Mouse (Mus musculus): ENCODE measurements around the gene Gm13278. TPM values are rescaled to one million over a fixed set of nuclear protein-coding genes. Genes with fewer than 3 reads are reported as not detected.
"Not testable (repeated sequence)": the region's sequence is repeated elsewhere in the genome, so short reads cannot be mapped to it uniquely, and the experiment has no call there.

Gene Gm13278
- polyA plus RNA-seq, 1 experiment from 2014 or later = not detected

- not testable (repeated sequence) for H3K4me3 ChIP-seq (ENCODE audit: low read depth, low read length); H3K9me3 ChIP-seq (ENCODE audit: control insufficient read depth, low read depth, low read length); H3K36me3 ChIP-seq (ENCODE audit: control insufficient read depth, insufficient read depth, low read length); H3K4me2 ChIP-seq (replicated peaks; ENCODE audit: low read depth, low read length); ATAC-seq (ENCODE audit: insufficient number of reproducible peaks, insufficient read depth, low FRiP score, low read depth); H3K9ac ChIP-seq (replicated peaks; ENCODE audit: low read depth, low read length); H3K4me1 ChIP-seq (ENCODE audit: control insufficient read depth, insufficient read depth, low read length); H3K27me3 ChIP-seq (ENCODE audit: control insufficient read depth, insufficient read depth, low read length); H3K27ac ChIP-seq (ENCODE audit: low read length)
- WGBS = no CpG with 5 or more reads among the region's 29 CpGs
Observed at GRCm38 (mm10) chr4:88802954-88803353, 11.6 kb downstream of the Gm13278 start, which contains the start of gene Gm13287. Gene Gm13287 (plus strand): TSS chr4:88803254.

- no CpG with 5 or more reads among the region's 8 CpGs for WGBS
- not testable (repeated sequence) for H3K9me3 ChIP-seq (ENCODE audit: control insufficient read depth, low read depth, low read length); H3K36me3 ChIP-seq (ENCODE audit: control insufficient read depth, insufficient read depth, low read length); H3K27ac ChIP-seq (ENCODE audit: low read length); H3K4me2 ChIP-seq (replicated peaks; ENCODE audit: low read depth, low read length); H3K4me1 ChIP-seq (ENCODE audit: control insufficient read depth, insufficient read depth, low read length); H3K9ac ChIP-seq (replicated peaks; ENCODE audit: low read depth, low read length); ATAC-seq (ENCODE audit: insufficient number of reproducible peaks, insufficient read depth, low FRiP score, low read depth); H3K27me3 ChIP-seq (ENCODE audit: control insufficient read depth, insufficient read depth, low read length); H3K4me3 ChIP-seq (ENCODE audit: low read depth, low read length)
Observed at GRCm38 (mm10) chr4:88805231-88805630, 13.9 kb downstream of the Gm13278 start, which contains the start of gene Gm13288. Gene Gm13288 (plus strand): TSS chr4:88805531.

GRCm38 (mm10) chr4:88805761-88806160 lies 14.4 kb downstream of the Gm13278 start:
- H3K4me3 ChIP-seq (ENCODE audit: low read depth, low read length); H3K4me2 ChIP-seq (replicated peaks; ENCODE audit: low read depth, low read length); H3K27ac ChIP-seq (ENCODE audit: low read length); ATAC-seq (ENCODE audit: insufficient number of reproducible peaks, insufficient read depth, low FRiP score, low read depth); H3K4me1 ChIP-seq (ENCODE audit: control insufficient read depth, insufficient read depth, low read length); H3K36me3 ChIP-seq (ENCODE audit: control insufficient read depth, insufficient read depth, low read length); H3K9ac ChIP-seq (replicated peaks; ENCODE audit: low read depth, low read length); H3K27me3 ChIP-seq (ENCODE audit: control insufficient read depth, insufficient read depth, low read length); H3K9me3 ChIP-seq (ENCODE audit: control insufficient read depth, low read depth, low read length): not testable (repeated sequence)
- WGBS = no CpG with 5 or more reads among the region's 34 CpGs

GRCm38 (mm10) chr4:88815928-88816327 lies 24.6 kb downstream of the Gm13278 start, which contains the start of gene Ifna7:
Gene Ifna7 (plus strand): TSS chr4:88816228.
- no peaks in the 10 kb centered on the region for H3K4me1 ChIP-seq (ENCODE audit: control insufficient read depth, insufficient read depth, low read length)
- H3K4me2 ChIP-seq (replicated peaks; ENCODE audit: low read depth, low read length) = no peak within 1 kb of the TSS
- H3K27ac ChIP-seq (ENCODE audit: low read length) = no peak within 1 kb of the TSS
- ATAC-seq (ENCODE audit: insufficient number of reproducible peaks, insufficient read depth, low FRiP score, low read depth) = no peak
- no peak within 1 kb of the TSS for H3K4me3 ChIP-seq (ENCODE audit: low read depth, low read length)
- no peaks in the 10 kb centered on the region; the same call in 1 of the 2 replicates for H3K27me3 ChIP-seq (ENCODE audit: control insufficient read depth, insufficient read depth, low read length)
- H3K9me3 ChIP-seq (ENCODE audit: control insufficient read depth, low read depth, low read length) = no peaks in the 10 kb centered on the region
- no peak within 1 kb of the TSS for H3K9ac ChIP-seq (replicated peaks; ENCODE audit: low read depth, low read length)
- no peaks in the 10 kb centered on the region for H3K36me3 ChIP-seq (ENCODE audit: control insufficient read depth, insufficient read depth, low read length)
- WGBS = 52% methylated on average over 3 of the region's 3 CpGs

GRCm38 (mm10) chr4:88819659-88820058 lies 28.3 kb downstream of the Gm13278 start, which contains the start of gene Ifna11:
Gene Ifna11 (plus strand): TSS chr4:88819959.
- H3K4me3 ChIP-seq (ENCODE audit: low read depth, low read length) = no peak within 1 kb of the TSS
- H3K4me1 ChIP-seq (ENCODE audit: control insufficient read depth, insufficient read depth, low read length) = no peaks in the 10 kb centered on the region
- no peaks in the 10 kb centered on the region for H3K9me3 ChIP-seq (ENCODE audit: control insufficient read depth, low read depth, low read length)
- no peak within 1 kb of the TSS for H3K9ac ChIP-seq (replicated peaks; ENCODE audit: low read depth, low read length)
- H3K36me3 ChIP-seq (ENCODE audit: control insufficient read depth, insufficient read depth, low read length) = no peaks in the 10 kb centered on the region
- no peak within 1 kb of the TSS for H3K4me2 ChIP-seq (replicated peaks; ENCODE audit: low read depth, low read length)
- H3K27ac ChIP-seq (ENCODE audit: low read length) = no peak within 1 kb of the TSS
- no peaks in the 10 kb centered on the region; the same call in 1 of the 2 replicates for H3K27me3 ChIP-seq (ENCODE audit: control insufficient read depth, insufficient read depth, low read length)
- 90% methylated on average over 1 of the region's 1 CpGs for WGBS
- no peak for ATAC-seq (ENCODE audit: insufficient number of reproducible peaks, insufficient read depth, low FRiP score, low read depth)

GRCm38 (mm10) chr4:88822995-88823394 lies 31.6 kb downstream of the Gm13278 start:
- ATAC-seq (ENCODE audit: insufficient number of reproducible peaks, insufficient read depth, low FRiP score, low read depth) = no peak
- no peaks in the 10 kb centered on the region for H3K36me3 ChIP-seq (ENCODE audit: control insufficient read depth, insufficient read depth, low read length)
- H3K4me1 ChIP-seq (ENCODE audit: control insufficient read depth, insufficient read depth, low read length) = no peaks in the 10 kb centered on the region
- H3K9me3 ChIP-seq (ENCODE audit: control insufficient read depth, low read depth, low read length) = no peaks in the 10 kb centered on the region
- no peak overlapping the region for H3K4me2 ChIP-seq (replicated peaks; ENCODE audit: low read depth, low read length)
- no peak overlapping the region for H3K4me3 ChIP-seq (ENCODE audit: low read depth, low read length)
- no peak overlapping the region for H3K27ac ChIP-seq (ENCODE audit: low read length)
- no peak overlapping the region for H3K9ac ChIP-seq (replicated peaks; ENCODE audit: low read depth, low read length)
- WGBS = 26% methylated on average over 4 of the region's 4 CpGs
- H3K27me3 ChIP-seq (ENCODE audit: control insufficient read depth, insufficient read depth, low read length) = no peaks in the 10 kb centered on the region; the same call in 1 of the 2 replicates

- ATAC-seq (ENCODE audit: insufficient number of reproducible peaks, insufficient read depth, low FRiP score, low read depth); H3K4me1 ChIP-seq (ENCODE audit: control insufficient read depth, insufficient read depth, low read length); H3K9me3 ChIP-seq (ENCODE audit: control insufficient read depth, low read depth, low read length); H3K4me3 ChIP-seq (ENCODE audit: low read depth, low read length); H3K36me3 ChIP-seq (ENCODE audit: control insufficient read depth, insufficient read depth, low read length); H3K9ac ChIP-seq (replicated peaks; ENCODE audit: low read depth, low read length); H3K27ac ChIP-seq (ENCODE audit: low read length); H3K4me2 ChIP-seq (replicated peaks; ENCODE audit: low read depth, low read length); H3K27me3 ChIP-seq (ENCODE audit: control insufficient read depth, insufficient read depth, low read length): not testable (repeated sequence)
Observed at GRCm38 (mm10) chr4:88827116-88827515, 35.8 kb downstream of the Gm13278 start, which contains the start of gene Ifna6. Gene Ifna6 (plus strand): TSS chr4:88827416.

- Histone ChIP-seq H3K27me3 (ENCODE audit: control insufficient read depth, insufficient read depth, low read length) (no peaks in the 10 kb centered on the region), H3K4me2 (replicated peaks; ENCODE audit: low read depth, low read length) (no peak overlapping the region), H3K27ac (ENCODE audit: low read length) (no peak overlapping the region), H3K4me1 (ENCODE audit: control insufficient read depth, insufficient read depth, low read length) (no peaks in the 10 kb centered on the region), H3K9ac (replicated peaks; ENCODE audit: low read depth, low read length) (no peak overlapping the region), H3K4me3 (ENCODE audit: low read depth, low read length) (no peak overlapping the region), H3K36me3 (ENCODE audit: control insufficient read depth, insufficient read depth, low read length) (no peaks in the 10 kb centered on the region), H3K9me3 (ENCODE audit: control insufficient read depth, low read depth, low read length) (no peaks in the 10 kb centered on the region)
- WGBS = 30% methylated on average over 4 of the region's 4 CpGs
- ATAC-seq (ENCODE audit: insufficient number of reproducible peaks, insufficient read depth, low FRiP score, low read depth) = no peak
Observed at GRCm38 (mm10) chr4:88830523-88830922, 39.2 kb downstream of the Gm13278 start.

GRCm38 (mm10) chr4:88835225-88835624 lies 43.9 kb downstream of the Gm13278 start, which contains the start of gene Ifna5:
Gene Ifna5 (plus strand): TSS chr4:88835525.
- H3K9me3 ChIP-seq (ENCODE audit: control insufficient read depth, low read depth, low read length); H3K9ac ChIP-seq (replicated peaks; ENCODE audit: low read depth, low read length); H3K27ac ChIP-seq (ENCODE audit: low read length); H3K4me3 ChIP-seq (ENCODE audit: low read depth, low read length); H3K27me3 ChIP-seq (ENCODE audit: control insufficient read depth, insufficient read depth, low read length); ATAC-seq (ENCODE audit: insufficient number of reproducible peaks, insufficient read depth, low FRiP score, low read depth); H3K4me2 ChIP-seq (replicated peaks; ENCODE audit: low read depth, low read length); H3K4me1 ChIP-seq (ENCODE audit: control insufficient read depth, insufficient read depth, low read length); H3K36me3 ChIP-seq (ENCODE audit: control insufficient read depth, insufficient read depth, low read length): not testable (repeated sequence)
- WGBS = 64% methylated on average over 1 of the region's 1 CpGs

All from stomach, embryonic 14.5 days (tissue).